Mouse (Mus musculus) urinary bladder, adult 18-20 months (tissue): ENCODE data around the gene Hspbp1.

Experiments
- DNase-seq, 2 experiments: peaks; one replicate each; pipeline ENCODE4 v3.0.0; 2022; ENCODE audit warnings: low spot score in 2 of 2, mixed read lengths in 2 of 2

Gene Hspbp1

GRCm38 (mm10) chr7:4684632-4685417 lies at the start of gene Hspbp1:
Gene Hspbp1 (minus strand): TSS chr7:4685068.
- DNase-seq = peak; percentile 86 to 94

DNA sequence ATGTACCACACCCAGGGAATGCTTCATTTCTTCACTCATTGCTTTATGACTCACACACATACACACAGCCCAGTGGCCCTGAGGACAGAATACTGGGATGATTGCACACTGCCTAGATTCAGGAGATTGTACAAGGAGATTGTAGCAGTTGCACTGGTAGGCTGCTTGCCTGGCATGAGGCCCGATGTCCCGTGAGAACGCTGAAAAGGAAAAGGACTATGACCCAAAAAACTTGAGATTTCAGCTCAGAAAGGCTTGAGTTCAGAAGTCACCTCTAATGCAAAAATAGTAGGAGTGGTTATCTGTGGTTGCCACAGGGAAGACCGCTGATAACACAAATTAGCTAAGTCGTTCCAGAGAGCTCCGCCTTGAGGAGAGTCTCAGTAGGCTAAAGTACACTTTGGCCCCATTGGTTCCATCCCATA lies 48.1 kb upstream of the Hspbp1 start:
- DNase-seq = no peak

GRCm38 (mm10) chr7:4731090-4731489 lies 46.2 kb upstream of the Hspbp1 start:
- no peak for DNase-seq

- no peak for DNase-seq
These were observed 40.3 kb upstream of the Hspbp1 start, which contains the start of gene Tmem150b for GRCm38 (mm10) chr7:4725169-4725568. Gene Tmem150b (minus strand): TSS chr7:4725249.

- DNase-seq = no peak
These were observed 39.5 kb upstream of the Hspbp1 start for GRCm38 (mm10) chr7:4724359-4724758.

DNA sequence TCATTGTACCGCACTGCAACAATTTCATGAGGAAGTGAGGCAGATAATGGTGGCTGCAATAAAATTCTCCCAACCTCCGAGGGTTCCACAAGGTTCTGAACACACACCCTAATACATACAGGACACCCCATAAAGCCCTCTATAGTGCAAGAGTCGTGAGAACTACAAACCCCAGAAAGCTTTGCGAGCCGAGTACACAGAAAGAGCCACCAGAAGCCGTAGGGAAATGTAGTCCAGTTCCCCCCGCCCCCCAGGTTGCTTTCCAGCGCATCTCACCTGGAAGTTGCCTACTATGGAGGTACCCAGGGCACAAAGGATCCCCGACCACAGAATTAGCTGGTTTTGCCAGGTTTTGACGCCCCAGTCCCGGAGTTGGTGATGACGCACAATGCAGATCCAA lies 38.6 kb upstream of the Hspbp1 start:
- peak in 1 of 2 experiments; percentile 18 for DNase-seq

- no peak for DNase-seq
These were observed 34.4 kb upstream of the Hspbp1 start for GRCm38 (mm10) chr7:4719276-4719675.

- DNase-seq = no peak
These were observed 32.1 kb upstream of the Hspbp1 start for GRCm38 (mm10) chr7:4716955-4717354.

DNA sequence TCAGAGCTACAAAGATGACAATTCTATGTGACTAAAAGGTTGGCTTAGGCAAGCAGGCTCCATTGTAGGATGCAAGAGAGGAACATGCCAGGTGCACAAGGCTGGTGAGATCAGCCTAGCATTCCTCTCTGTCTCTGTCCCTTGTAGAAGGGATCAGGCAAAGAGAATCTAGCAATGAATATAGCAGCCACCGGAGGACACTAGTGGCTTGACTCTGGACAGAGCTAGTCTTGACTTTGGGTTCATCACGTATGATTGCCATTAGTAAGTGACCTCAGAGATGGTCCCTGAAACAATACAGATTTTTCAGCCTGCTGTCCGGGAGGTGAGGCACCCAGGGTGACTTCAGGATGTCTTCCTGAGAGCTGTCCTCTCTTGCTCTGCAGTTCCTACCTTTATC lies 27.7 kb upstream of the Hspbp1 start:
- DNase-seq = no peak

DNA sequence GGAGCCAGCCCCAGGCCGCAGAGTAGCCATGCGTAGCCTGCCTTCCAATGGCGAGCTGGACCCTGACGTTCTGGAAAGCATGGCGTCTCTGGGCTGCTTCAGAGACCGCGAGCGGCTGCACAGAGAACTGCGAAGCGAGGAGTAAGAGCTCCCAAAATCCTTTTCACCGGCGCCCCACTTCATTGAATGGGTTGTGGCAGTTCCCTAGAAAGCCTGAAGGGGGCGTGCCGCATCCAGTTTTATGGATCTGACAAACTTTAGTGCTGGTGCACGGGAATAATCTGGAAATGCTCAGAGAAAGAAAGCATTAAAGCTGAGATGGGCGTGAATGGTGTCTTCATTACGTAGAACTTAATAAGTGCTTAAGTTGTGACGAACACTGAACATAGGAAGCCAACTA lies 20.2 kb upstream of the Hspbp1 start:
- no peak for DNase-seq

- no peak for DNase-seq
These were observed 18.3 kb upstream of the Hspbp1 start for GRCm38 (mm10) chr7:4703195-4703594.

- DNase-seq = no peak
These were observed 17.5 kb upstream of the Hspbp1 start for GRCm38 (mm10) chr7:4702334-4702733.

- DNase-seq = no peak
These were observed 8.1 kb upstream of the Hspbp1 start for GRCm38 (mm10) chr7:4693004-4693403.

GRCm38 (mm10) chr7:4690951-4691653 lies 6.2 kb upstream of the Hspbp1 start:
- no peak for DNase-seq

DNA sequence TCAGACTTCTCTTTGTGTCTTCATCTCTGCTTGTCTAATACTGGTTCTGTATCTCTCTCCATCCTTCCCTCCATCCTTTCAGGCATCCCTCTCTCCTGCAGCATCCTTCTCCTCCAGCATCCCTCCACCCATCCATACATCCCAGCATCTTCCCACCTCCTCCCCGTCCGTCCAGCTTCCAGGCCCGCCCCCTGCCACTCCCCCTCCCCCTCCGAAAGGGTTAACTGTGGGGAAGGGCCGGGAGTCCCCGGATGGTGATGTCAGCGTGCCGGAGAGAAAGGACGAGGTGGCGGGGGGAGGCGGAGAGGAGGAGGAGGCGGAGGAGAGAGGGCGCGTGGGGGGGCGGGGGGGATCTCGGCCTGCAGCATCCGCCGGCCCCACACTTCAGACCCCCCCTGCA lies 5.5 kb upstream of the Hspbp1 start, which contains the start of gene Brsk1:
Brsk1 (plus strand) TSS at position 218 of the 400 bp plus-strand sequence.
- peak in 1 of 2 experiments; percentile 23 for DNase-seq

GRCm38 (mm10) chr7:4684203-4684602 lies 665 bp downstream of the Hspbp1 start:
- no peak for DNase-seq

DNA sequence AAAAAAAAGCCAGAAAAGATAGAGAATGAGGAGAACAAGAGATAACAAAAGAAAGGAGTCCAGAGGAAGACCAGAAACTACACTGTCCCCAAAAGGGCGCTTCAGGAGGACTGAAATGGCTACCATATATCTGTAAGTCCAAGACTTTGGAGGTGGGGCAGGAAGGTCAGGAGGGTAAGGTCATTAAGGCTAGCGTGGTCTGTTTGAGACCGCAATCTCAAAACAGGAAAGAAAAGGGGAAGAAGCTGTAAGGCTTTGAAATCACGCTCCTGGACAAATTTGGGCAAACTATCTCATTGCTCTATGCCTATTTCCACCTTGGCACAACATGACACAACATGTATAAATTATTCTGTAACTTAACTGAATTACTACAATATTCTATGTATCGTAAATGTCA lies 1.6 kb downstream of the Hspbp1 start:
- no peak for DNase-seq

GRCm38 (mm10) chr7:4675200-4675599 lies 9.7 kb downstream of the Hspbp1 start:
- DNase-seq = no peak

GRCm38 (mm10) chr7:4674114-4674731 lies 10.6 kb downstream of the Hspbp1 start:
- no peak for DNase-seq

DNA sequence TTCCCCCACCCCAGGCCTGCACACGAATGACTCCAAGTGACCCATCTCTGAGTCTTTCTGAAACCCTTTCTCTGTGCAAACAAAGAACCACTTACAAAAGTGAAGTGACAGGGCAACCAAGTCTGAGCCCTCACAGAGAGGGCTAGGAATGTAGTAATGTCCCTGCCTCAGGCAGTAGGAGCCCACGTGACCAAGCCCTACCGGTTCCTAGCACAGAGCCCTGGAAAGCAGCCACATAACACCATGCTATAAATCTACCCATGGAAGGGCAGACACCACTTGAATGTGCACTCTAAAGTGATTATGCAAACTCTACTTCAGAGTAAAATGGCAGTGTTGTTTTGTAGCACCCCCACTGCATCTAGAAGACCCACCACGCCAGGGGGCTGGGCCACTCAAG lies 12.9 kb downstream of the Hspbp1 start:
- DNase-seq = no peak

DNA sequence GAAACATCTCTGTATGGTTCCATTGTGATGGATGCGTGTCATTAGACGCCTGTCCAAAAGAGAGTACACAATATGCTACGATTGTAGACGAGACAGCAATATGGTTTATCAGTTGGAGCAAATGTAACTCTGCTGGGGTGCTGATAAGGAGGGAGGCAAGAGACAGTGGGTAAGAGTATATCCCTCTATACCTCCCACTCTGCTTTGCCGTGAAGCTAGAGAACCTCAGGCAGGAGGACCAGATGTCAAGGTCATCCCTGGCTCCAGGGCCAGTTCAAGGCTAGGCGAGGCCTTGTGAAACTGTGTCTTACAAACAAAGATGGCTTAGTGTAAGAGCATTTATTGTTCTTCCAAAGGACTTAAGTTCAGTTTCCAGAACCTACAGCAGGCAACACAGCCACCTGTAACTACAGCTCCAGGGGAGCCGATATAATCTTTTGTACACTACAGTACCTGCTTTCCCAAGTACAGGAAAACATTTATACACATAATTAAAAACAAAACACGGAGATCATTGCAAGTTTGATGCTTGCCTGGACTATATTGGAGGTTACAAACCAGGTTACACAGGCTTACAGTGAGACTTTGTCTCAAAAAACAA lies 14.1 kb downstream of the Hspbp1 start:
- DNase-seq = no peak

DNA sequence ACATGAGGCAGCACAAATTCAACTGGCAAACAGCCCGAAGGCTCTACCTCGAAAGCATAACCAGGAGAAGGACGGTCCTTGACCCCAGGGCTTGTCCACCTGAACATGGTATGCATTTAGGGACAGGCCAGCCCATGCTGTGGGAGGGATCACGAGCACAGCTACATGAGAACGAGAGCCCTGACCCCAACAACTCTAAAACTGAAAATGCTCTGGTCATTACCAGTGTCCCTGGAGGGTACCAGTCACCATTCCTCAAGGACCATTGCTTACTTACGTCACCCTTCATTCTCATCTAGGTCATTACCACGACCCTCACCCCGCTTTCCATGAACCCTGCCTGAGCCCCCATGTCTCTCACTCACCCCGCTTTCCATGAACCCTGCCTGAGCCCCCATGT lies 15.7 kb downstream of the Hspbp1 start:
- DNase-seq = no peak
